Mouse (Mus musculus) forebrain, postnatal 0 days (tissue): ENCODE measurements around the gene A530084C06Rik. TPM values are rescaled to one million over a fixed set of nuclear protein-coding genes. Genes with fewer than 3 reads are reported as not detected.

Experiments used
- ATAC-seq: fragments of 200-750 bp; cut with Nextera tagmentation; 2 replicates; pipeline ENCODE4 v1.8.0; 2017; ENCODE audit warnings: mild to moderate bottlenecking, moderate library complexity
- DNase-seq: peaks from one replicate; pipeline ENCODE4 v3.0.0-alpha.2; 2015
- H3K27ac ChIP-seq: fragments of 300-500 bp; sonication (generic); 2 replicates; pipeline ENCODE4 v1.5.1; 2014; ENCODE audit warnings: low read depth, mild to moderate bottlenecking, antibody characterized with exemption, low read length, moderate library complexity, mixed read lengths
- H3K27me3 ChIP-seq: fragments of 300-500 bp; sonication (generic); 2 replicates; pipeline ENCODE4 v1.6.1; 2014; ENCODE audit warnings: mild to moderate bottlenecking, low read length, mixed read lengths; ENCODE audit not compliant: insufficient read depth
- H3K36me3 ChIP-seq: fragments of 300-500 bp; sonication (generic); 2 replicates; pipeline ENCODE4 v1.6.1; 2014; ENCODE audit warnings: mild to moderate bottlenecking, moderate library complexity; ENCODE audit not compliant: insufficient read depth
- H3K4me1 ChIP-seq: fragments of 300-500 bp; sonication (generic); 2 replicates; pipeline ENCODE4 v1.6.1; 2014; ENCODE audit warnings: antibody characterized with exemption; ENCODE audit not compliant: insufficient read depth
- H3K4me2 ChIP-seq: fragments of 300-500 bp; sonication (generic); 2 replicates; pipeline ENCODE4 v1.6.1; 2014; ENCODE audit warnings: low read depth, mild to moderate bottlenecking, moderate library complexity
- H3K4me3 ChIP-seq: fragments of 300-500 bp; sonication (generic); 2 replicates; pipeline ENCODE4 v1.5.1; 2014; ENCODE audit warnings: low read depth, low read length, mixed read lengths
- H3K9ac ChIP-seq: fragments of 300-500 bp; sonication (generic); 2 replicates; pipeline ENCODE4 v1.6.1; 2014; ENCODE audit warnings: mild to moderate bottlenecking
- H3K9me3 ChIP-seq: fragments of 300-500 bp; sonication (generic); 2 replicates; pipeline ENCODE4 v1.6.1; 2016; ENCODE audit warnings: low read length
- CTCF ChIP-seq: sonication (generic); IDR thresholded peaks from 2 replicates; pipeline ENCODE4 v1.5.1; 2016; ENCODE audit warnings: antibody characterized with exemption, control low read depth, low read depth
- WGBS: fragments of 180-500 bp; shearing (Covaris S2); extraction: QIAGEN DNeasy Blood & Tissue Kit; methylation state at CpG from one replicate; pipeline ENCODE4 v1.1.7; 2014; 5-methylcytosine and 5-hydroxymethylcytosine counted together
- polyA plus RNA-seq: library from polyadenylated mRNA; unstranded; fragments of >200 nt; fragmentation: Nextera tagmentation; extraction: Ambion mirVana; gene quantifications from 2 replicates; pipeline ENCODE4 v1.2.1, GENCODE M21; 2015
- total RNA-seq: library from RNA; depleted of rRNA; stranded (reverse); fragments of >200 nt; gene quantifications from 2 replicates; pipeline ENCODE4 v1.2.3, GENCODE M21; 2014

A530084C06Rik gene
- total and polyA plus RNA-seq, 2 experiments from 2014 or later, result 2.8 TPM; not detected in 1

DNA sequence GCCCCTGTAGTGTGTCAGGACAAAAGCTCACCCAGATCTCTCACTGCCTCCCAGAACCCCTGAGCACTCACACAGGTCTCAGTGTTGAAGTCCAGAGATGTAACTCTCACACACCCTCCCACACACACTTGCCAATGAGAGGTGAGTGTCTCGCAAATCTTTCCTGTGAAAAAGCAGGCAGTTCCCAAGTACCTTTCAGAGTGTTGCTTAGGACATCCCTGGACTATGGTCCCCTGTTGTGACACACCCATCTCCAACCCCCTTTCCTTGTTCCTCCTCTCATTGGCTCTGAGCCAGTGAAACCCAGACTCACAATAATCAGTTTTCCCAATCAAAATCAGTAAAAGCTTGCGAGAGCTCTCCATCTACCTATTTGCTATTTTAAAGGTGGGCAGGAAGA, 12.3 kb downstream of the A530084C06Rik start:
- Histone ChIP-seq H3K27me3 (no peaks in the 10 kb centered on the region), H3K27ac (no peak overlapping the region), H3K36me3 (no peaks in the 10 kb centered on the region), H3K4me3 (no peak overlapping the region), H3K4me2 (no peak overlapping the region), H3K9ac (no peak overlapping the region), H3K9me3 (no peaks in the 10 kb centered on the region), H3K4me1 (no peaks in the 10 kb centered on the region)
- whole genome bisulfite sequencing, result 86% methylated on average over 2 of the region's 2 CpGs
- no peak for DNase-seq
- TF ChIP-seq CTCF, result no peak
- ATAC-seq, result no peak; the same call in 1 of the 2 replicates

DNA sequence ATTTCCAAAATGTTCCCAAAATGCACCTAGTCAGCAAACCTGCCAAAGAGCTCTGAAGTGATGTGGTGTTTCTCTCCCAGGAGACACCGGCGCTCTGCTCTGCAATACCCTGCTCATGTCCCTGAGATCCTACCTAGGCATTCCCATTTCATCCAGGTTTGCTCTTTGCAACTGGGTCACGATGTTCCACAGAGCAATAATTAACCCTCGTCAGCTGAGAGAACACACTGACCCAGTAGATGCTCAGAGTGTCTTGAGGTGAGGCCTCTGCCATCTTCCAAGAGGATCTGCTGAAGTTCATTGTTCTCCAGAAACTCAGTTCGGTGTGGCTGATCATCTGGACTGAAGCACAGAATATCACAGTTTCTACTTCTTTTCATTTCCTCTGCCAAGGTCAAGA, 16.1 kb downstream of the A530084C06Rik start:
- Histone ChIP-seq H3K36me3 (no peaks in the 10 kb centered on the region), H3K9me3 (no peaks in the 10 kb centered on the region), H3K27ac (no peak overlapping the region), H3K27me3 (no peaks in the 10 kb centered on the region), H3K4me1 (no peaks in the 10 kb centered on the region), H3K4me2 (no peak overlapping the region), H3K9ac (no peak overlapping the region), H3K4me3 (no peak overlapping the region)
- ATAC-seq, result no peak
- no peak for DNase-seq
- 92% methylated on average over 5 of the region's 5 CpGs for WGBS
- no peak for TF ChIP-seq CTCF

DNA sequence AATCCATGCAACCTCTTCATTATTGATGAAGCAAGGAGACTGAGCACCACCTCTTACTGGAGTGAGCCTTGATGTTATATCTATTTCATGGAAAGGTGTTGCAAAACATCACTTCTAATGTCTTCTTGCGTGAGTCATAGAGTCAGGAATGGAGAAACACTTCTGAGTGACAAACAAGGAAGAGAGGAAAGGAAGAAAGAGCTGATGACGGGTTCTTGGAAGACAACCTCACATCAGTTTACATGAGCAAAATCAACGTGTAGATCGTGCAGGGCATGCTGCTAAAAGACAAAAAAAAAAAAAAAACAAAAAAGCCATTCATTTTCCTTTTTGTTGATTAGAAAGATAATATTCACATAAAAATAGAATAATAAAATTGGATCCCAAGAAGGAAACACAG, 24.4 kb downstream of the A530084C06Rik start:
- Histone ChIP-seq H3K4me2 (no peak overlapping the region), H3K9me3 (no peaks in the 10 kb centered on the region), H3K9ac (no peak overlapping the region), H3K4me3 (no peak overlapping the region), H3K27ac (no peak overlapping the region), H3K36me3 (no peaks in the 10 kb centered on the region), H3K27me3 (no peaks in the 10 kb centered on the region), H3K4me1 (no peaks in the 10 kb centered on the region)
- DNase-seq, result no peak
- no peak for TF ChIP-seq CTCF
- ATAC-seq, result no peak
- WGBS, result 85% methylated on average over 4 of the region's 4 CpGs

DNA sequence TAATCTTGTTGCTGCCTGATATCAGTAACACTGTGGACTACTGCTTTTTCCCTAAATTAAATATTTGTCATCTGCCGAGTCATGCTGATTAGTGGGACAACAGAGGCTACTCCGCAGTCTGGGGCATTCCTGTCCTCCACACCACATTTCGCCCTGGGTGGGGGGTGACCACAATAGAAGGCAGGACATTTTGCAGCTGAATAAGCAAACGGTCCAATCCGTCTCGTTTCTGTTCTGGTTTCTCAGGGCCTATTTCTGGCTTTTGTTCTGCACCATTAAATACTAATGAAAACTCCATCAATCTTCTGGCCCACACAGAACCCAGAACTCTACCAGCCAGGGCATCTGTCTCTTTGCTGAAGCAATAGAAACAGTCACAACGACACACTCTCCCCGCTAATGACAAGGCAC, 27.5 kb downstream of the A530084C06Rik start:
- H3K27ac ChIP-seq, result no peak overlapping the region
- no peaks in the 10 kb centered on the region for H3K4me1 ChIP-seq
- H3K9ac ChIP-seq, result no peak overlapping the region
- no peak overlapping the region for H3K4me3 ChIP-seq
- no peak for ATAC-seq
- H3K4me2 ChIP-seq, result no peak overlapping the region
- WGBS, result 41% methylated on average over 8 of the region's 8 CpGs
- H3K27me3 ChIP-seq, result no peaks in the 10 kb centered on the region
- no peaks in the 10 kb centered on the region for H3K36me3 ChIP-seq
- TF ChIP-seq CTCF, result no peak
- DNase-seq, result no peak
- no peaks in the 10 kb centered on the region for H3K9me3 ChIP-seq

DNA sequence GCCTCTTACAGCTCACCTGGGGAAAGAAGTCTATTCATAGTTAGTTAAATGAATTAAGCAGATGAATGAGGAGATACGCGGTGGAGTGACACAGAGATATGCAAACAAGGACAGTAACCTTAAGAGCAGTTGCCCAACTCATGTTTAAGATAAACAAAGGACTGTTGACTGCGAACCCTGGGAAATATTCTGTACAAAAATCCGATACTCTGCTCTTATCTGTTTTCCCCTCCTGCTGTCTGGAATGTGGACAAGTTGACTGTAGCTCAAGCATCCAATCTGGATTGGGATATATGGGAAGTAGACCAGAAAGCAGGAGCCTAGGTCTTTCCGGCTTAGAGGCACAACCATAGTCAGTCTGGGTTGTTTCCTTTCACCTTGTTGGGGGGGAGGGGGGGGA, 27.9 kb downstream of the A530084C06Rik start:
- no peaks in the 10 kb centered on the region for H3K4me1 ChIP-seq
- H3K9me3 ChIP-seq, result no peaks in the 10 kb centered on the region
- TF ChIP-seq CTCF, result no peak
- WGBS, result 81% methylated on average over 5 of the region's 5 CpGs
- no peak for ATAC-seq
- no peak for DNase-seq
- H3K4me2 ChIP-seq, result no peak overlapping the region
- no peak overlapping the region for H3K9ac ChIP-seq
- no peaks in the 10 kb centered on the region for H3K36me3 ChIP-seq
- no peak overlapping the region for H3K4me3 ChIP-seq
- H3K27ac ChIP-seq, result no peak overlapping the region
- no peaks in the 10 kb centered on the region for H3K27me3 ChIP-seq

DNA sequence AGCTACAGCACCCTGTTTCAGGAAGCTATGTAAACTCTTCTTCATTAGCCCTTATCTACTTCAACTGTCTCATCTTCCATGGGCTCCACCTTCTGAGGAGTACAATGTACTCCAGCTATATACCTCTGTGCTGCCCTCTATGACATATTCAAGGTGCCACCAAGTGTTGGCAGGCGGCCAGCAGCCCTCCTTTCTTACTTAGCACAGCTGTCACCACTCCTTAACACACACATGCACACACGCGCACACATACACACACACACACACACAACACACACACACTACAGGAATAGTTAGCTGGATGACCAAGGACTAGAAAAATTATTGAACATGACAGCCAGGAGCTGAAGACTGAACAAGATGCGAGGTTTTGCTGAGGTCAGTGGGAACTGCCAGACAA, 34.2 kb downstream of the A530084C06Rik start:
- no peak for TF ChIP-seq CTCF
- WGBS, result 83% methylated on average over 4 of the region's 4 CpGs
- Histone ChIP-seq H3K27ac (no peak overlapping the region), H3K9me3 (no peaks in the 10 kb centered on the region), H3K4me3 (no peak overlapping the region), H3K4me1 (no peaks in the 10 kb centered on the region), H3K36me3 (no peaks in the 10 kb centered on the region), H3K9ac (no peak overlapping the region), H3K4me2 (no peak overlapping the region), H3K27me3 (no peaks in the 10 kb centered on the region)
- ATAC-seq (no peak), DNase-seq (no peak)

DNA sequence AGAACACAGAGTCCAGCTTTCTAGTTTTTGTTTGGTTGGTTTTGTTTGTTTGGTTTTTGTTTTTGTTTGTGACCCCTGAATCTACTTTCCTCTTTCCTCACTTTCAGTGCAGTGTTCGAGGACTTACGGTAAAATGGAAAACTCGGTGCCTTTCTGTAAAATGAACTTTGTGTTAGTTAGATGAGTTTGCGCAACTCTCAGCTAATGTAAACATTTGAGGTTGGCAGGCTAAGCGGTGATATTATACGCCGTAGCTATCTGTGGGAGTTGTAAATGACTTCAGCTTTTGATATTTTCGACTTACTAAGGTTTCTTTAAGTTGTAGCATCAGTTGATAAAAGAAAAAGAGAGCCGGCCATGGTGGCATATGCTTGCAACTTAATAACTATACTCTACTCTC, 40.2 kb downstream of the A530084C06Rik start:
- H3K4me3 ChIP-seq, result no peak overlapping the region
- ATAC-seq (no peak), DNase-seq (no peak)
- no peak overlapping the region for H3K9ac ChIP-seq
- TF ChIP-seq CTCF, result no peak
- H3K36me3 ChIP-seq, result no peaks in the 10 kb centered on the region
- WGBS, result 83% methylated on average over 9 of the region's 9 CpGs
- no peaks in the 10 kb centered on the region for H3K4me1 ChIP-seq
- H3K4me2 ChIP-seq, result no peak overlapping the region
- no peak overlapping the region for H3K27ac ChIP-seq
- no peaks in the 10 kb centered on the region for H3K9me3 ChIP-seq
- no peaks in the 10 kb centered on the region for H3K27me3 ChIP-seq
